Mouse (Mus musculus): ENCODE results near the gene Ppih.
"Not testable (repeated sequence)": the region's sequence is repeated elsewhere in the genome, so short reads cannot be mapped to it uniquely, and the experiment has no call there.

Gene Ppih

GRCm38 (mm10) chr4:119291921-119292320, 28.4 kb downstream of the Ppih start:
- DNase-seq (ENCODE audit: low read depth): no peak

GRCm38 (mm10) chr4:119285336-119285735, 35.0 kb downstream of the Ppih start:
- no peak for DNase-seq (ENCODE audit: low read depth)

DNA sequence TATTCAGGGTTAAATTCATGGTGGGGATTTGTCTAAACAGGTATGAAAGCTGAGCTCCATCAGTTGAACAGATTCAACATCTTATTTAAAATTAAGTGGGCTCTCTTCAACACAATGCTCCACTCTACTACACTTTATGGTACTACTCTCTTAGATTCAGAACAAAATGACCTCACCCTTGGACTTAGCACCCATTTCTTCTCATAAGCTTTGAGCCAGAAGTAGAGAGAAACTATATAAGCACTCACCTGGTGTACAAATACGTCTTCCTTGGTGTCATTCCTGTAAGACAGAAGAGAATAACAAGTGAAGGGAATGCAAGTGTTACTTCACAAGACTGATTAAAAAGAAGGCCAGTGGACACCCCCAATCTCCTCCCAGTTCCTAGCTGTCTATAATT, 35.5 kb downstream of the Ppih start:
- no peak for DNase-seq (ENCODE audit: low read depth)

DNA sequence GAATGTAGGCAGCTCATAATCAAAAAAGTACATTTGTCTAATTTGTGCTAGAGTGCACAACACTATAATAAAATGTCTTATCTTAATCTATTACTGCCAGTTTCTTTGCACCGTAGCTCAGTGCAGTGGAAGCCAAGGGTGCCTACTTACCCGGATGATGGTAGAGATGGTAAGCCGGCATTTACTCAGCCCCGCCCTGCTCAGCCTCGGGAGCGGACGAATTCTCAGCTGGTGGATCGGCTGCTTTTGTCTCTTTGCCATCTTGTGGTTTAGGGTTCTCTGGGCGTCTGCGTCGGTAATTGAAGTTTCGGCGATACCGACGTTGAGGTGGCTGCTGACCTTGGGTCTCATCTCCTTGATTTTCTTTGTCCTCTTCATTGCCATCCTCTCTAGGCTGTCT, 41.6 kb downstream of the Ppih start:
- not testable (repeated sequence) for DNase-seq (ENCODE audit: low read depth)

- DNase-seq (ENCODE audit: low read depth): no peak
Observed at GRCm38 (mm10) chr4:119275726-119276125, 44.6 kb downstream of the Ppih start.

DNA sequence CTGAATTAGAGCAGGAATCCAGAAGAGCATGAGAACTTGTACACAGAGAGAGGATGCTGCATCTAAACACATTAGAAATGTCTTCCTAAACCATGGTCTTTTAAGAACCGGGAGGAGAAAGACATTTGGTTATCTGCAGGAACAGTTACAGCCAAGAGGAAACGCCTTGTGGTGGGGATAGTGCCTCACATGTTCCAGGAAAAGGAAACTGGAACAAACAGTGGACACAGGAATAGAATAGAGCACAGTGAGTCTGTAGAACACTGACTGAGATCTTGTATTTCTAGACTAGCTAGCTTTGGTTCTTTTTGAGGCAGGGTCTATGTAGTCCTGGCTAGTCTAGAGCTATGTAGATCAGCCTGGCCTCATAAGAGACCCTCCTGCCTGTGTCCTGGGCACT, 45.1 kb downstream of the Ppih start:
- DNase-seq (ENCODE audit: low read depth): peak; percentile 27

- peak; percentile 33 for DNase-seq (ENCODE audit: low read depth)
Observed at GRCm38 (mm10) chr4:119274627-119275026, 45.7 kb downstream of the Ppih start.

GRCm38 (mm10) chr4:119266606-119267005, 53.7 kb downstream of the Ppih start:
- DNase-seq (ENCODE audit: low read depth): no peak

GRCm38 (mm10) chr4:119263459-119263858, 56.9 kb downstream of the Ppih start:
- no peak for DNase-seq (ENCODE audit: low read depth)

- no peak for DNase-seq (ENCODE audit: low read depth)
Observed at GRCm38 (mm10) chr4:119262483-119262882, 57.9 kb downstream of the Ppih start.

DNA sequence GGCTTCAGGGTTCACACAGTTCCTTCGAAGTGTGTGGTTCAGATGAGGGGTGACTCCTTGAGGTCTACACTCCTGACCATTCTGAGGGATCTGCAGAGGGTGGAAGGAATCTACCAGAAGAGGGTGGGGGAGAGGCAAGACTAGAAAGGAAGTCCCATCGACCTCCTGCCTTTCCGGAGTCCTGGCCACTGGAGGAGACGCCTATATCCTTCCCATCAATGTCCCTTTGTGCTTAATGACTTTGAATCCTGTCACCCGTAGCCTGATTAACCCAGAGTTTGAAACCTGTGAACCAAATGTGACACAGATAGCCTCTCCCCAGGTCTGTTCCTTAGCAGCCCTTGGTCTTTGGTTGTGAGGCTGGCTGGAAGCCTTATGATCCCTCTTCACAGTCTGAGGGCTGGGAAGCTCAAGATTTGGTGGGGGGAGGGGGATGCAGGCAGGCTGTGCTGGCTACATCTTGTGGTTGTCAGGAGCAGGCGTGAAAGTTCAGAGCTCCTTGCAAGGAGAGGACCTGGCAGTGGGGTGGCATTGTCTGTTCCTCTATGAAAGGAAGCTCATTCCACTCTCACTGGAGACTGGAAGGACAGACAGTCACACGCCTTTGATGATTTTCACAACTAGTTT, 59.1 kb downstream of the Ppih start:
- no peak for DNase-seq (ENCODE audit: low read depth)

DNA sequence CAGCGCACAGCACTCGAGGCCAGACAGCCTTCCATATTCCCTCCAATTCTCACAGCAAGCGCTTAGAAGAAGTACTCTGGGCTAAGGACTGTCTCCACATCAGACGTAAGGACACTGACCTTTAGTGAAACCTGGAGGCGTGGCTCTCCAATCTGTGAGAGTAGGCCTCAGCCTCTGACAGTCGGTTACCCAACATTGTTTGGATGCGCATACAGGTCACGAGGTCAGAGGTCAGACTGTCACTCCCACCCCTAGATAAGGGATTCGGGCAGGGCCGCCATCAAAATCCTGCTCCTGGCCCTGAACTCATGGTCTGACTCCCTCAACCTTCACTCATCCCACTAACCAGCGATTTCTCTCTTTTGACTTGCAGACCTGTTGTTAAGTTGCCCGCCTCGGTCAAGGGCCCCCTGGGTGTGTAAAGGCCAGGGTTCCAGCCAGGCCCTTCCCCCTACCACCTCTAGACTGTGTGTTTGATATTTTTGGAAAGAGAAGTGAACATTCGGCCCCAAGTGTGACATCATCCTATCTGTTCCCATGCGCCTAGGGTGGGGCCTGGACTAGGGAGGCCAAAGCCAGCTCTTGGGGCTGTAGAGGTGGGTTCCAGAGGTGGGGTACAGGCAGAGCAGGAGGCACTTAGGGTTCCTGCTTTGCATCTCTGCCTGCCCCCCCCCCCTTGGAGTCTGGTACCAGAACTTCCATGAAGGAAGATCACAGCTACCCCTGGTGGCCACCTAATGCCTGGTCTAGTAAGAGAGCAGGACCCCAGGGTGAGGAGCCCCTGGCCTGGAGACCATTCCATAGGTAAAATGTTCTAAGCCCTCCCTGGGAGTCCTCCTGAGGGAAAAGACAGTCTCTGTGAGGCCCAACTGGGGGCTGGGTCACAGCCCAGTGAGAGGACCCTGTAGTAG, 60.7 kb downstream of the Ppih start:
- no peak for DNase-seq (ENCODE audit: low read depth)

DNA sequence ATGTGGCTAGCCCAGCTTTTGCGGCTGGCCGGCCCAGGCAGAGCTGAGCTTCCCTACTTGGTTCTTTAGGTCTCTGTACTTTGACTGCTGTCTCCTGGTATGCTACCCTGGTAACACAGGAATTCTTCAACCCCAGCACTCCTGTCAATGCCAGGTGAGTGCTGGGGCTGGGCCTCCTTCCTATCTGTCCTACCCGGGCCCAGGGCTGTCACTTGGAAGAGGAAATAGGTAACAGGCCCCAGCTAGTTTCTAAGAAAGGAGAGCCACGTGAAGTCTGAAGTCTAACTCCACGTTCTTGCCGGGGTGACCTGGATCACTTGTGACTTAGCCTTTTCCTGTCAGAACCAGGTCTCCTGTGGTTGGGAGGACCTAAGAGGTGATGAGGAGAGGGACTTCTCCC, 63.3 kb downstream of the Ppih start:
- no peak for DNase-seq (ENCODE audit: low read depth)

DNA sequence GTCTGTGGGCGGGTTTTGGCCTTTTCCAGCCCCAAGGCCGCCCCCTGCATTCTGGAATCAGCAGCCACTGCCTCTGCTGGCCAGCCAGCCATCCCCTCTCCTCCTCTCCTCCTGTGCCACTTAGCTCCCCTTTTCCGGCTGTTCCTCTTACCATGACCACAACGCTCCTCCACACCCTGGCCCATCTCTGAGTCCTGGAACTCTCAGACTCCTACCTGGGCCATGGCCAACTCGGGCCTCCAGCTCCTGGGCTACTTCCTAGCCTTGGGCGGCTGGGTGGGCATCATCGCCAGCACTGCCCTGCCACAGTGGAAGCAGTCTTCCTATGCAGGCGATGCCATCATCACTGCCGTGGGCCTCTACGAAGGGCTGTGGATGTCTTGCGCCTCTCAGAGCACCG, 65.0 kb downstream of the Ppih start, which contains the start of gene Cldn19:
TSS of gene Cldn19 (plus strand) at position 64 of the 400 bp plus-strand sequence.
- no peak for DNase-seq (ENCODE audit: low read depth)

GRCm38 (mm10) chr4:119254012-119254618, 66.2 kb downstream of the Ppih start:
- DNase-seq (ENCODE audit: low read depth): no peak

GRCm38 (mm10) chr4:119252025-119252808, 68.1 kb downstream of the Ppih start:
- no peak for DNase-seq (ENCODE audit: low read depth)
